ENCODE assay signal across 24 mouse cellular contexts in the genomic region with DNA sequence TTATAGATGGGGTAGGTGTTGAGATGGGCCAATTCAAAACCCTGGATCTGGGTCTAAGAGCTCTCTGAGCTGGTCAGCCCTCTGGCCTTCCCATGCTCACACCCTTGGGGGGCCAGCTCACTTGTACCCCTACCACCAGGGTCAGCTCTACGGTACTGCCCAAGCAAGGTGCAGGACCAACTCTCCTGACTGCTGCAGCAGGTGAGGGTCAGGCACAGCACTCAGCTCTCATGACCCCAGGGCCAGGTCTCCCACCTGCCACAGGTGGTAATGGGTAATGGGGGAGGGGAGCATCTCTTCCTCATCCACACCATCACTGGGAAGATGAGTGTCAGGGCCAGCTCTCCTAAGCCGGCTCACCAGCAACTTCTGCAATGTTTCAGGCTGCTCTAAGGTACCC.
"Had no signal": no experiment of that assay in that cellular context is flagged by ENCODE, and none has a peak within 500 bp of the region (broad histone marks: within the 10 kb centered on the region; RNA-seq: fewer than 3 reads in every experiment).

No protein-coding gene starts in this region.

- H3K36me3 ChIP-seq: heart, embryonic 10.5 days; heart, embryonic 12.5 days; hindbrain, embryonic 12.5 days; kidney, embryonic 15.5 days; limb, embryonic 13.5 days; limb, embryonic 15.5 days; liver, embryonic 12.5 days had no signal

- DNase-seq: gastrocnemius, postnatal 14 days; gastrocnemius, postnatal 36 days; heart, adult 18-20 months; heart, postnatal 10 days; heart, postnatal 36 days; kidney, adult 11 months; kidney, adult 2 months; kidney, adult 9 months; kidney, postnatal 14 days; kidney, postnatal 36 days; layer of hippocampus, adult 9-11 months; layer of hippocampus, postnatal 36 days; left cerebral cortex, postnatal 4 days had no signal

- H3K27ac ChIP-seq: heart, embryonic 10.5 days; hindbrain, embryonic 12.5 days; hindbrain, embryonic 14.5 days; kidney, embryonic 15.5 days; kidney, postnatal 0 days; limb, embryonic 13.5 days; limb, embryonic 15.5 days; liver, embryonic 12.5 days; liver, embryonic 14.5 days had no signal

- H3K9ac ChIP-seq: heart, embryonic 12.5 days; hindbrain, embryonic 12.5 days; hindbrain, embryonic 14.5 days; kidney, embryonic 15.5 days; limb, embryonic 13.5 days; limb, embryonic 15.5 days; liver, embryonic 12.5 days; liver, embryonic 14.5 days had no signal

- H3K4me1 ChIP-seq: hindbrain, embryonic 12.5 days; limb, embryonic 13.5 days; limb, embryonic 15.5 days; liver, embryonic 12.5 days had no signal

- ATAC-seq: intestine, embryonic 16.5 days; liver, embryonic 12.5 days had no signal

- H3K4me2 ChIP-seq: heart, embryonic 12.5 days; hindbrain, embryonic 12.5 days; hindbrain, embryonic 14.5 days; kidney, embryonic 15.5 days; limb, embryonic 13.5 days; limb, embryonic 15.5 days; liver, embryonic 12.5 days had no signal

- H3K4me3 ChIP-seq: heart, embryonic 10.5 days; heart, embryonic 12.5 days; hindbrain, embryonic 12.5 days; kidney, embryonic 15.5 days; limb, embryonic 13.5 days; limb, embryonic 15.5 days; liver, embryonic 12.5 days had no signal

- H3K27me3 ChIP-seq: heart, embryonic 12.5 days; hindbrain, embryonic 12.5 days; kidney, embryonic 15.5 days; limb, embryonic 13.5 days; limb, embryonic 15.5 days; liver, embryonic 12.5 days had no signal

- H3K9me3 ChIP-seq: heart, embryonic 10.5 days; heart, embryonic 12.5 days; hindbrain, embryonic 12.5 days; kidney, embryonic 15.5 days; limb, embryonic 13.5 days; limb, embryonic 15.5 days had no signal
